Mouse (Mus musculus) ES-E14 (cell line): ENCODE measurements around the gene Col8a2. TPM values are rescaled to one million over a fixed set of nuclear protein-coding genes. Genes with fewer than 3 reads are reported as not detected.

Experiments
- DNase-seq: peaks from one replicate; pipeline ENCODE4 v3.0.0-alpha.2; 2013; ENCODE audit warnings: low read depth, low spot score
- H3K27ac ChIP-seq: 2 replicates; pipeline ENCODE4 v1.5.1; 2012; ENCODE audit warnings: low read depth, mild to moderate bottlenecking, low read length, moderate library complexity, mixed read lengths; ENCODE audit not compliant: poor library complexity, insufficient read depth, severe bottlenecking
- H3K36me3 ChIP-seq: 2 replicates; pipeline ENCODE4 v1.6.1; 2012; ENCODE audit warnings: mild to moderate bottlenecking, low read length, moderate library complexity, mixed read lengths; ENCODE audit not compliant: control insufficient read depth, poor library complexity, insufficient read depth, severe bottlenecking
- H3K4me1 ChIP-seq, 2 experiments: fragments of 150-350 bp in 1 of 2; sonication (generic) in 1 of 2; 2 replicates each; pipeline ENCODE4 v1.6.1; 2012; ENCODE audit warnings: low read length in 2 of 2, mild to moderate bottlenecking in 1 of 2, mixed read lengths in 1 of 2; ENCODE audit not compliant: control insufficient read depth in 2 of 2, insufficient read depth in 2 of 2, poor library complexity in 1 of 2
- H3K4me3 ChIP-seq, 2 experiments: fragments of 150-350 bp in 1 of 2; sonication (generic) in 1 of 2; 2 replicates each; pipeline ENCODE4 v1.5.1; 2012; ENCODE audit warnings: low read length in 2 of 2, low read depth in 1 of 2, mild to moderate bottlenecking in 1 of 2, mixed read lengths in 1 of 2; ENCODE audit not compliant: insufficient read depth in 1 of 2, poor library complexity in 1 of 2, severe bottlenecking in 1 of 2
- H3K9ac ChIP-seq: 2 replicates; pipeline ENCODE4 v1.6.1; 2012; ENCODE audit warnings: low read depth, mild to moderate bottlenecking, low read length, mixed read lengths; ENCODE audit not compliant: poor library complexity, insufficient read depth, severe bottlenecking
- H3K9me3 ChIP-seq: fragments of 150-350 bp; sonication (generic); 2 replicates; pipeline ENCODE4 v1.6.1; 2012; ENCODE audit warnings: low read depth, mild to moderate bottlenecking, low read length; ENCODE audit not compliant: control insufficient read depth, insufficient read depth
- CHD2 ChIP-seq: IDR thresholded peaks from 2 replicates; pipeline ENCODE4 v1.6.1; 2014; ENCODE audit warnings: mild to moderate bottlenecking, low read depth, low read length, inconsistent platforms
- HCFC1 ChIP-seq: IDR thresholded peaks from 2 replicates; pipeline ENCODE4 v1.6.1; 2012; ENCODE audit warnings: low read length, inconsistent platforms, borderline replicate concordance; ENCODE audit not compliant: insufficient read depth
- MAFK ChIP-seq: IDR thresholded peaks from 2 replicates; pipeline ENCODE4 v1.6.1; 2014; ENCODE audit warnings: mild to moderate bottlenecking, low read depth, low read length, inconsistent platforms; ENCODE audit not compliant: insufficient read depth
- ZC3H11A ChIP-seq: IDR thresholded peaks from 2 replicates; pipeline ENCODE4 v1.6.1; 2012; ENCODE audit warnings: low read depth, mild to moderate bottlenecking, inconsistent platforms, low read length, borderline replicate concordance
- ZNF384 ChIP-seq: IDR thresholded peaks from 2 replicates; pipeline ENCODE4 v1.6.1; 2012; ENCODE audit warnings: low read depth, low read length, inconsistent platforms
- in situ Hi-C, 2 experiments: fragments of 600-800 bp; cut with MboI; formaldehyde crosslinking; loops; one replicate each; pipeline ENCODE4 v1.15.1; 2025; ENCODE audit warnings: low sequenced_read_pairs in 2 of 2, inconsistent platforms in 1 of 2; ENCODE audit not compliant: unreplicated experiment in 2 of 2
- total RNA-seq: library from RNA; depleted of rRNA; stranded (reverse); fragments of 300-350 nt; gene quantifications from 2 replicates; pipeline ENCODE4 v1.2.3, GENCODE M21; 2012

Gene Col8a2
- total RNA-seq, 1 experiment: 3.7 TPM

- in situ Hi-C loops: no loop called here
- Histone ChIP-seq H3K9me3 (no peaks in the 10 kb centered on the region), H3K4me3 (no peak overlapping the region), H3K27ac (no peak overlapping the region), H3K36me3 (peaks cover 27% of the 10 kb centered on the region; the same call in 1 of the 2 replicates), H3K4me1 (peaks cover 0 to 25% of the 10 kb centered on the region in 2 experiments; a peak in 3 of 4 replicates), H3K9ac (no peak overlapping the region)
- no peak for DNase-seq
- no peak for TF ChIP-seq ZC3H11A
- TF ChIP-seq ZNF384: no peak
- TF ChIP-seq CHD2: no peak
- TF ChIP-seq MAFK: no peak
- TF ChIP-seq HCFC1: no peak
Measured at GRCm38 (mm10) chr4:126242510-126242909, 44.1 kb upstream of the Col8a2 start.

GRCm38 (mm10) chr4:126246202-126246889 is 40.2 kb upstream of the Col8a2 start:
- peaks cover 0 to 33% of the 10 kb centered on the region in 2 experiments; a peak in 3 of 4 replicates for H3K4me1 ChIP-seq
- H3K36me3 ChIP-seq: peaks cover 13% of the 10 kb centered on the region; the same call in 1 of the 2 replicates

GRCm38 (mm10) chr4:126248261-126248868 is 38.2 kb upstream of the Col8a2 start:
- Histone ChIP-seq H3K4me3 (no peak overlapping the region), H3K36me3 (peaks cover 5% of the 10 kb centered on the region; the same call in 1 of the 2 replicates), H3K4me1 (peaks cover 0 to 33% of the 10 kb centered on the region in 2 experiments; a peak in 3 of 4 replicates), H3K9ac (no peak overlapping the region), H3K27ac (no peak overlapping the region), H3K9me3 (no peaks in the 10 kb centered on the region)
- in situ Hi-C loops: no loop called here
- TF ChIP-seq ZC3H11A: no peak
- TF ChIP-seq MAFK: 0 out of 2 replicates have a peak, but pooled peaks have one; percentile 2
- DNase-seq: peak; percentile 77

More at GRCm38 (mm10) chr4:126246202-126246889, 40.2 kb upstream of the Col8a2 start:
- no peak for DNase-seq
- H3K9me3 ChIP-seq: no peaks in the 10 kb centered on the region
- H3K27ac ChIP-seq: no peak overlapping the region
- TF ChIP-seq MAFK (no peak), ZC3H11A (no peak), HCFC1 (no peak), ZNF384 (no peak), CHD2 (no peak)
- H3K4me3 ChIP-seq: no peak overlapping the region
- no peak overlapping the region for H3K9ac ChIP-seq
- in situ Hi-C loops: no loop called here

GRCm38 (mm10) chr4:126250659-126251058 is 35.9 kb upstream of the Col8a2 start:
- Histone ChIP-seq H3K4me1 (peaks cover 0 to 33% of the 10 kb centered on the region in 2 experiments; a peak in 3 of 4 replicates), H3K9ac (no peak overlapping the region), H3K27ac (no peak overlapping the region), H3K36me3 (peaks cover 2% of the 10 kb centered on the region; the same call in 1 of the 2 replicates), H3K4me3 (no peak overlapping the region), H3K9me3 (no peaks in the 10 kb centered on the region)
- in situ Hi-C loops: no loop called here
- TF ChIP-seq MAFK: no peak
- TF ChIP-seq ZNF384: no peak
- no peak for TF ChIP-seq HCFC1
- no peak for TF ChIP-seq ZC3H11A
- TF ChIP-seq CHD2: no peak
- DNase-seq: no peak
